Mouse (Mus musculus): Measurements from ENCODE around the gene Hemk1.

DNA sequence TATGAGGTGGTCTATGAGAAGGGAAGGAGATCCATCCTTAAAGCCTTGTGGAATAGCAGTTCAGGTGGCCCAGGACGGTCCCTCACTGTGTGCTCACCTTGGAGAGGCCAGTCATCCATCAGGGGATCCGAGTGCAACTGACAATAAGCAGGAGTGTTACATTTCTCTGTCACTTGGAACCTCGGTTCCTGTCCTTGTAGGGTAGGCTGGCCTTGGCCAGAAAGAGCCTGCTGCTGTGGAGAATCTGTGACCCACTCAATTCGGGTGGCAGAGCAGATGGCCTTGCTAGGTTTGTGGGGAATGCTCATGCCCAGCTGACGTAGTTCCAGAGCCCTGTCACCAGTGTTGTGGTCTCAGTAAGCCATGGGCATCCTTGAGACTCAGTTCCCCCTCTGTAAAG is 28.6 kb downstream of the Hemk1 start:
- TF ChIP-seq CTCF (IDR thresholded peaks at IDR 0.05; ENCODE audit: extremely low read depth, insufficient read length, insufficient replicate concordance, low read depth, low read length) (no peak), POLR2A (IDR thresholded peaks at IDR 0.05; ENCODE audit: low read depth, low read length) (no peak)
